Mouse (Mus musculus): Measurements from ENCODE around the gene Meaf6.

Gene Meaf6

DNA sequence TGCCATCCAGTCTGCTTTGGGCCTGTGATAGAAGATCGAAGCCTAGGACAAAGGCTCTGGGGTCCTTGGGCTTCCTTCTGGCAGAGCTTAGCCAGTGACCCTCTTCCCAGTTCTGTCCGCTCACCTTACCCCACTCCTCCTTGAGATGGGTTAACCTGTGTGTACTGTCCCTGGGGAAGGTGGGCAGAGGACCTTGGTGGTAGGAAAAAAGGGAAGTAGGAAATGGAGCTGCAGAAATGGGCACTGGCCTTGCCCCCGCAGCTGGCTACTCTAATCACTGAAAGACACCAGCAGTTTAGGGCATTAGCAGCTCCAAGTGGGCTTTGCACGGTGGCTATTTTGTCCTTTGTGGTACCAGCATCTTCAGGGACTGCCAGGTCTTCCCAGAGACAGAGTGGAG lies 30.1 kb downstream of the Meaf6 start:
- in situ Hi-C loops (cut with MboI, MseI): no loop called here

DNA sequence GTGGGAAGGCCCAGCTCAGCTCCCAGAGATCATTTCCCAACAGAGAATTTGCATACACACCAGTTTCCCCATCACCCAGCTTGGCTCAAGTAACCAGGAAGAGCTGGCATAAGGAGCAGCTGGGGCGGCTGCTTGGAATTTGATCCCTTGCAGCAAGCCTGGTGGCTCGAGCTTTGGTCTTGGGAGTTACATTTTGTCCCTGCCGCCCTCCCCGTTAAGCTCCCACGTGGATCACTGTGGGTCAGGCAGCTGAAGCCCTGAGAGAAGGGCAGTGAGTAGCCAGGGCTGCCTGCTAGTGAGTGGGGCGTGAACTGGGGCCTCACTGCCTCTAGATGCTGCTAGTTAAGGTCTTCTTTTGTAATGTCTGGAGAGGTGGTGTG lies 30.8 kb downstream of the Meaf6 start:
- in situ Hi-C loops (cut with MboI, MseI): no loop called here

DNA sequence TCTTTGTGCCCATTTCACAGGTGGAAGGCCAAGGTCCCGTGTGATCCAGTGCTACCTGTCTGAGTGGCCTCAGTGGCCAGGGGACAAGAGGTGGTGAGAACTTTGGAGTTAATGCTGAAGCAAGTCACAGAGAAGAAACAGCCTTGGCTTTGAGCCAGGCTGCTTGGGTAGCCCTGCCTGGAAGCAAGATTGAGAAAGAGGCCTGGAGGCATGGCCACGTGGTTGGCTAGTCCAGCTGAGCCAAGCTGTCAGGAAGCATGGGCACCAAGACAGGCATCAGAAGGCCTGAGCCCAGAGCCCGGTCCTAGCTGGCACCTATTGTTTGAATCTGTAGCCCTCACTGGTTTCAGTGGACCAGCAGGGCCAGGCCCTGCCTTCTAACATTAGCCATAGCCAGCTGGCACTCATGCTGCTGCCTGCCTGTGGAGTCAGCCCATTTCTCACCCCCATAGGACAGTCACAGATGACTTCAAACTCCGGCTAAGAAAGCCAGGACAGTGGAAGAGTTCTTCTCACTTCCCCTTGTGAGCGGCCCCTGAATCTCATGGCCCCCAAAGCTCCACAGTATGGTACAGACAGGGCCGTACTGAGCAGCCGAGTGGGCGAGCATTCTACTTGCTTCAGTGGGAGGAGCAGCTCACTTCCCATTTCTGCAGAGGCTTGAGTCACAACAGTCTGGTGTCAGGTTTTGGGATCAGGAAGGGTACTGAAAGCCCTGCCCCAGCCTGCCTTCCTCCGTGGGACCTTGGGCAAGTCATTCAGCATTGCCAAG lies 31.3 kb downstream of the Meaf6 start:
- in situ Hi-C loops (cut with MboI, MseI): no loop called here

DNA sequence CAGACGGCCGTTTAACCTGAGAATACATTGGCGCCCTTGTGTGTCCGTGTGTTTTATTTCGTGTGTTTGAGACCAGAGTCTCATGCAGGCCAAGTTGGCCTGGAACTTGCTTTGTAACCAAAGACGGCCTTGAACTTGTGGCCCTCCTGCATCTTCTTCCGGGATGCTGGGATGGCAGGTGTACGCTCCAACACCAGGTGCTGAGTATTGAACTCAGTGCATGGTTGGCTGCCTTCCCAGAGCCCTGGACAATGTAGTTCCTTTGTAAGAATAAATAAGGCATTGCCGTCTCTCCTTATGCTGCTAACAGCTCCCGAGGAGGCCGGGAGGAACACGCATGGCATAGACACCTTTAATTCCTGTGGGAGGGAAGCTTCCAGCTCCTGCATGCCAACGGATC lies 32.0 kb downstream of the Meaf6 start:
- in situ Hi-C loops (cut with MboI, MseI): no loop called here

DNA sequence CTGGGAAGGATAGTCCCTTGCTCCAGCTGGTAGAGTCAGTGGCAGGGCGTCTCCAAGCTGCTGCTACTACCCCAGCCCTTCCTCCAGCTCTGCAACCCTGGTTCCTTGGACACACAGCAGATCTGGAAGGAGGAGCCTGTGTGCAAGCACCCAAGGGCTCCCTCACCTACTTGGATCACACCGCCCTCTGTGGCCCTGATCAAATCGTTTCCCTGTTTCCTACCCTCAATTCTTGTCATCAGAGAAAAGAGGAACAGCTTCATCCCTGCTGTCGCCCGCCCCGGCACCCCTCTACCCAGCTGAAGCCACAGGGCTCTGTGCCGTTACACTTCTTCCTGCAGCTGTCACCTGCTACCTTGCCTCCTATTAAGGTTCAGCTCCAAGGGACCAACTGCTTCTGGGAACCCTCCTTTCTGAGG lies 33.0 kb downstream of the Meaf6 start:
- in situ Hi-C loops (cut with MboI, MseI): no loop called here

DNA sequence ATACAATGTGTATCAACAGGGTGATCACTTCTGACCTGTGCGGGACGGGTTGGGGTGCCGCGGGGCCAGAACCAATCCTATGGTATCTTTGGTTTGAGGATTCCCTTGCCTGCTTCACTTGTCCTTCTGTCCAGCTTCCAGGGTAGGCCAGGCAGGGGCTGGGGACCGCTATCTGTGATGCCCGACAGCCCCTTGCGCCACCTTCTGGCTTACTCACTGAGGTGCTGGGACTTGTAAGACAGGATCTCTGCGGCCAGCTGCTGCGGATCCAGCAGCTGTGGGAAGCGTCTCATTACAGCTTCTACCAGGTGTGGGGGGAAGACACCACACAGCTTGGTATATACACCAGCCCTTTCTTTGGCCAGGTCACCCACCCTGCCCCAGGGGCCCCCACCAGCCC lies 34.1 kb downstream of the Meaf6 start:
- in situ Hi-C loops (cut with MboI, MseI): no loop called here

DNA sequence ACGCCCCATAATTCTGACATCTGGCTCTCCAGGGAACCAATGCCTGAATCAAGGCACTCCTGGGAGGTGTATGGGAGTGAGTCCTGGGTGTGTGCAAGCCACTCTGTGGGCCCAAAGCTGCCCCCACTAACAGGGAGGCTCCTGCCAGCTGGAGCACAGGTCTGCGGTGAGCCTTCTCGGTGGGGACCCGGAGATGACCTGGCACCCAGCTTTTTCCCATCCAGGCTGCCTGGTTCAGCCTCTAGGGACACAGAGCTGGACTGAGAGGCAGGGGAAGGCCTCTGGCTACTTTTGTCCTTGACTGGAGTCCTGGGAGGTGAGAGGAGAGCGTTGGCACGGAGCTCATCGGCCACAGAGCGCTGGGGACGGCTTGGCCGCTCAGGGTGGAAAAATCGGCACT lies 34.8 kb downstream of the Meaf6 start:
- in situ Hi-C loops (cut with MboI, MseI): loop anchor here (5.0 kb wide), 2 partner anchors 52 to 412 kb away; partner anchors contain the start of genes Dnali1 and Snip1

DNA sequence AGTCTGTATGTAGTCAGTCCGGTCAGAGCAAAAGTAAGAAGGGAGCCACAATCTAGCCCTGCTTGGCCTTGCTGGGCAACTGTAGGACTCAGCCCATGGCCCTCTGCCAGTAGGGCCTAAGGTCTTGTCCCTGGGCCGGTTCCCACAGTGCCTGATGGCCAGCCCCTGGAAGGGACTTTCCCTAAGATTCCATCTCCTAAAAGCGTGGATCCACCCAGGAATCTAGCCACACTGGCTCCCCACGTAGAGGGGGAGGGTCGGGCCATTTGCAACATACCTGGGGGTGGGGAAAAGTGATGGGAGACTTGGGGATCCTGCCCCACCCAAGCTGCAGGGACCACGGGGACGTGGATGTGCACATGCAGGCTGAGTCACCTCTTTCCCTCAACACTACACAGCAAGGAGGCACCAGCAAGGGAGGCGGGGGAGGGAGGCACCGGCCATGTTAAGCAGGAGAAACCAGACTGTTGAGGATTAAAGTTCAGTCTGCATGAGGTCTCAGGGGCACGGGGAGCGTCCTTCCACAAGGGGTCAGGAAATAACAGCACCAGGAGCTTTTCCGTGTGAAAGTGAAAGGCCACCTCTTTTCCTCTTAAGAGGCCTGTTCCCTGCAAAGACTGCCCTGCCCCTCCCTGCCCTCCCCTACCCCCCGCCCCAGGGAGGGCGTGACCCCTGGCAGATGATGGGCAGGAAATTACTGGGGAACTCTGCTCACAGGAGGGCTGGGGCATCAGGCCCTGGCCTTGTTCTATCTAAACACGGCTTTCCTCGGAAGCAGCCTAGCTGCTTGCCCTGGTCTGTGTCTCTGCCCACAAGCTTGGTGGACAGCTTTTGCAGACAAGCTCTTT lies 37.7 kb downstream of the Meaf6 start:
- in situ Hi-C loops (cut with MboI, MseI): loop anchor here (5.0 kb wide), 2 partner anchors 55 to 415 kb away; partner anchors contain the start of genes Dnali1 and Snip1

DNA sequence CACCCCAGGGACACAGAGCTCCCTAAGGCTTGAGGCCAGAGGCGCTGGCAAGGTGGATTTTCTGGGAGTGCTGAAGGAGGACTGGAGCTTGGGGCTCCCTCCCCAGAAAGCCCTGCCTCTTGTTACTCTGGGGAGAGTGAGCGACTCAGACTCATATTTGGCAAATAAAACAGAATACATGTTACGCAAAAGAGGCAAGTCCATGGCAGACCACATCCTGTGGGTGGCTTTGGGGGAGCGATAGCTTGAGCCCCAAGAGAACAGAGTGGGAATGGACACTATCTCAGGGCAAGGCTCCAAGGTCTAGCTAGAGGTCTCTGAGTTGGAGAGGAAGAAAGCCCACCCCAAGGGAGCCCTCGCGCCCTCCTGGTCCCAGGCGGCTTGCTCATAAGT lies 38.3 kb downstream of the Meaf6 start:
- in situ Hi-C loops (cut with MboI, MseI): loop anchor here (5.0 kb wide), 2 partner anchors 56 to 416 kb away; partner anchors contain the start of genes Dnali1 and Snip1

DNA sequence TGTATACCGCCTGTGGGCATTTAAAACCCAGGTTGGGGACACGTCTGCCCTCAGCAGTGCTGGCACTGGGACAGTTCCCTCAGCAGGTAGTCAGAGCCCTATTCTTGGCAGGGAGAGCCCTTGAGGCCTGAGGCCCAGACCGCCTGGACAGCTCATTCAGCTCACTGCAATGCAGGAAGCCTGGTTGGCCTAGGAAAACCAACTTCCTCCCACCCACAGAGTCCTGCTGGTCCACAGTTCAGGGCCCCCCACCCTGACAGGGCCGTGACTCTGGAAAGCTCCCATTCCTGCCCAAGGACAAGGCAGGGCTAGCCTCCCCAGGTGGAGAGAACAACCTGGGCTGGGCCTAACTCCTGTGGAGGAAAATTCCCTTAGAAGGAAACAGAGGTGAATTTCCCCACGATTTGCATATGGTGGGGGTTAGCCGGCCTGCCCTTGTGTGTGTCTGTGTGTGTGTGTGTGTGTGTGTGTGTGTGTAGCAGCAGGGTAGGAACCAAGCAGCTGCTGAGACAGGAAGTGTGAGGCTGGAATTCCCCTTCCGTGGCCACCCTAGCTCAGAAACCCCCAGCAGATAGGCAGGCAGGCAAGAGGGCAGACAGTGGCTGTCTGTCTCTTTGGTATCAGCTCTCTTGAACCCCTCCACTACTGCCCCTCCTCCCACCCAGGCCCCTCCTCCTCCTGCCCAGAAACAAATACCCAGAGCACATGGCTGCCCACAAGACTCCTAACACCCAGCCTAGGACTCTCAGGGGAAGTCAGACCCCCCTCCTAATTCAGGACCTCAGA lies 39.7 kb downstream of the Meaf6 start:
- in situ Hi-C loops (cut with MboI, MseI): loop anchor here (5.0 kb wide), 2 partner anchors 57 to 417 kb away; partner anchors contain the start of genes Dnali1 and Snip1

DNA sequence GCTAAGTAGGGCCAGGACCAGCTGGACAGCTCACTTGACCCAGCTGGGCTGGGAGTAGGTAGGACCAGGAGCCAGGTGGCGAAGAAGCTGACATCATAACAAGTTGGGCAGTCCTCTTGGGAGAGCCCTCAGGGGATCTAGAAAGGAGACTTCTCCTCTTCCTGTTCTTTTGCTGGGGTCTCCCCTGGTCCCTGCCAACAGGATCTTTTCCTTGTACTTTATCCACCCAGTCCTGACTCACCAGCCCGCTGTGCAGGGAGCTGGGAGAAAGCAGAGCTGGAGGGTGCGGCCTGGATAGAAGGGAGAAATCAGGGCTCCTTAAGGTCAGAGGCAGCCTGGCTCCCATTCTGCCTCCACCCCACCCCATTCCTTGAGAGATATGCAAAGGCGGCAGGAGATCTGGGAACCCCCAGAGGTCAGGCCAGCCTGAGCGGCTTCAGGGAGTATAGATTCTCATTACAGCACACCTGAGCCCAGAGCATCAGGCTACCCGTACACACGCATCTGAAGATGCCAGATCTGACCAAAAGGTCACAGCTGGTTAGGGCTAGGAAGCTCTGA lies 40.5 kb downstream of the Meaf6 start:
- in situ Hi-C loops (cut with MboI, MseI): no loop called here

DNA sequence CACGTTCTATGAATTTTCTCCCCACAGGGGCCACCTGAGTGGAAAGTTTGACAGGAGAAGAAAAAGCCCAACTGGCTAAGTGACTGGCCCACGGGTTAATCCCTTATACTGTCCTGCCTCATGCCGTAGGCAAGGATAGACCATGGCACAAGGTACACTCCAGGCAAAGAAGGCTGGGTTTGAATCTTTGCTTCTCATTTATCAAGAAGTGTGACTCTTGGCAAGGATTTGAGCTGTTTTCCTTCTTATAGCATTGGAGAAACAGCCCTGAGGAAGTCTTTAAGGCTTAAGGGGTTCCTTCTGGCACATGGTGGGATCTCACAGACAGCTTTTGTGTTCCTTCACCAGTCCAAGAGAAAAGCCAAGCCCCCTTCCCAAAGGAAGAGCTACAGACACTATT lies 41.3 kb downstream of the Meaf6 start:
- in situ Hi-C loops (cut with MboI, MseI): no loop called here

DNA sequence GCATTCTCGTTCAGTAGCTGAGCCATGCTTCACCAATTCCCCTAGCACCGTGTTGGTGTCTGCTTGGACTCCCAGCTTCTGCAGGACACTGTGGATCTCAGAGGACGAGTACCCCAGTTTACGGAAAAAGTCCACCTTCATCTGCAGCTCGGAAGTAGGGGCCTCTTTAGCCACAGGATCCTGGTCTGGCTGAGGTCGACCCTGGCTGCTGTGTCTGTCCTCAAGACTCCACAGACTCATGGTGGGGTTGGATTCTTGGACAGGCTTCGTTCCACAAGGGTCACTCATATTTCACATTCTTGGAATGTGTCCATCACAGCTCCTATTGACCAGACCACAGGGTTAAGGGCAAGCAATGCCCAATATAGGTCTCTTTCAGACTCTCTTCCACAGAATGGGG lies 41.8 kb downstream of the Meaf6 start:
- in situ Hi-C loops (cut with MboI, MseI): no loop called here

DNA sequence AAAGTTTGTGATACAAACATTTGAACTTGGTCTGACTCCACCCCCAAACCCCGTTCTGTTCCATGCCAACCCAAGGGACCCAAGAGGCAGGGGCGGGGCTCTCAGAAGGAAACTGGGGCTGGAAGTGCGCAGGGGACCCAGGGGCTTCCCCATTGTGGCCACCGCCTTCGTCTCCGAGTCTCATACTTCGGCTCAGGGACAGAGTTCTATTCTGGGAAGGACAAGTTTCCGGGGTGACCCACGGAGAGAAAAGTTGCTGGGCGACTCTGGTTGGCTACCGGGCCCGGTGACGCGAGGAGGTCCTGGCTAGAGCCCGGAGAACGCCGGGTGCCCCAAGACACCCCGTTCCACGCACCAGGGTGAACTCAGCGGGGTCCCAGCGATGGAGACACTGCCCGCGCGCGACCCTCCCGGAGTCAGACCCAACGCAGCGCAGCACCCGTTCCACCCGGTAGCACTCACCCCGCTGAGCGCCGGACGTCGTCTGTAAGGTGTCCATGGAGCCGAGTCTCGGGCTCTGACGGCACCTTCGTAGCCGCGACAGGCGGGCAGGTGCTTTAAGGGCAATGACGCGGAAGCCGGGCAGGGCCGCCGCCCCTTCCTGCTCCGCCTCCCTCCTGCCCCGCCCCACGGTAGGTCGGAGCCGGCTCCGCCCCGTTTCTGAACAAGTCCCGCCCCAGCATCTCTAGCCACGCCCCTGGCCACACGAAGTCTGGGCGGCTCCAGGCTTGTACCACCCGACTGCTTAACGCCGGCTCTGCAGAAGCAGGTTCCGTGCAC lies 42.6 kb downstream of the Meaf6 start, which contains the start of gene Zc3h12a:
Gene Zc3h12a (minus strand): TSS at position 536 of the 780 bp plus-strand sequence.
- in situ Hi-C loops (cut with MboI, MseI): no loop called here

DNA sequence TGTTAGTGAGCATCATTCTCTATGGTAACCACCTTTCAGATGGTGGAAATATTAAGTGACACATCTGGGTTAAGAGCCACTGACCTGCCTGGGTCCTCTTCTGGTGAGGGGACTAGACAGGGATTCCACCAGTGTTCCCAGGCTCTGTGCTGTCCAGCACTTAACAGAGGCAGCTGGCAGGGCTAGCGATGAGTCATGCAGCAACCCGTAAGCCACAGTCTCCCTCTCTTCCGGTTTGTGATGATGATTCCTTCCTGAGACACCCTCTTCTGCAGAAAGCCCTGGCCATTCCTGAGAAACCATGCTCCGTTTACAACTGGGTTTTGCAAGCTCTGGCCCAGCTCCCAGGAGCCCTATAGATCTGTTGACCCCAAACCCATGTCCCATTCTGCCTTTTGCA lies 46.6 kb downstream of the Meaf6 start:
- in situ Hi-C loops (cut with MboI, MseI): no loop called here

DNA sequence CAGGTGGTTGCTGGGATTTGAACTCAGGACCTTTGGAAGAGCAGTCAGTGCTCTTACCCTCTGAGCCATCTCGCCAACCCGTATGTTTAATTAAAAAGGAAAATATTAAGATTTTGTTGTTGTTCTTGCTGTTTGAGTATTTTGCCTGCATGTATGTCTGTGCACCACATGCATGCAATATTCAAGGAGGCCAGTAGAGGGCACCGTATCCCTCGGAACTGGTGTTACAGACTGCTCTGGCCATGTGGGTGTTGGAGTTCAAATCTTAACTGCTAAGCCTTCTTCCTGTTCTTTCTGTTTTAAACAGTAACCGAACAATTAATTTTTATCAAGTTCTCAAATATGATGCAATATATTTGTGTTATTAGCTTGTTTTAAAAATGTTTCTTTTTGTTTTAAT lies 47.5 kb downstream of the Meaf6 start:
- in situ Hi-C loops (cut with MboI, MseI): no loop called here

DNA sequence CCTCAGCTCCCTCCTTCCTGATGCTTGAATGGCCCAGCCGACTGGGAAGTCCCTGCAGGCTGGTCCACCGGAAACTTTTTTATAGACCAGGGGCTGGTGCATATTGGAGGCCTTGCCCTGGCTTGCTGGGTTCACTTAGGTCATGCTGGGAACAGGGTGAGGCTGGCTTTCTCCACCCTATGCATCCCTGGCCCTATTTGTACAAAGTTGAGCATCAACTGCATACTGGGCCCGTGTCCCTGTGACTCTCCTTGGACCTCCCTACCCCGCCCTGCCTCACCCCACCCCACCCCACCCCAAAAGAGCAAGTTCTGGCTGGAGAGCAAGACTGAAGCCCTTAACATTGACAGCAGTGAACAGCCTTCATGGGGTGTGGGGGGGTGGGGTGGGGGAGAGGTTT lies 49.3 kb downstream of the Meaf6 start:
- in situ Hi-C loops (cut with MboI, MseI): no loop called here

DNA sequence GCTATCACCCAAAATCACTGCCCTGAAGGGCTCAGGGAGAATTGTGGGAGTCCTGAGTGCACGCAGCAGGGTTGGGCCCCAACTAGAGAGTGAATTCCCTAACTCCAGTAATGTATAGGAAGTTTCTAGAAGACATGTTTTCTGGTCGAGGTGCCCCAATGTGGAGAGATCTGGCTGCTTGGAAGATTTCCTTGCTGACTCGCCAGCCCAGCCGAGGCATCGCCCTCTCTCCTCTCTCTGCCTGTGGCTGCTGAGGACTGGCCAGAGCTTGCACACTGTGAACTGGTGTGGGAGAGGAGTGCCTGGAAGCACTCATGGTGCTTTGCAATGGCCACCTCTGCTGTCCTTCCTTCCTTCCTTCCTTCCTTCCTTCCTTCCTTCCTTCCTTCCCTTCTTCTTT lies 49.7 kb downstream of the Meaf6 start:
- in situ Hi-C loops (cut with MboI, MseI): no loop called here

DNA sequence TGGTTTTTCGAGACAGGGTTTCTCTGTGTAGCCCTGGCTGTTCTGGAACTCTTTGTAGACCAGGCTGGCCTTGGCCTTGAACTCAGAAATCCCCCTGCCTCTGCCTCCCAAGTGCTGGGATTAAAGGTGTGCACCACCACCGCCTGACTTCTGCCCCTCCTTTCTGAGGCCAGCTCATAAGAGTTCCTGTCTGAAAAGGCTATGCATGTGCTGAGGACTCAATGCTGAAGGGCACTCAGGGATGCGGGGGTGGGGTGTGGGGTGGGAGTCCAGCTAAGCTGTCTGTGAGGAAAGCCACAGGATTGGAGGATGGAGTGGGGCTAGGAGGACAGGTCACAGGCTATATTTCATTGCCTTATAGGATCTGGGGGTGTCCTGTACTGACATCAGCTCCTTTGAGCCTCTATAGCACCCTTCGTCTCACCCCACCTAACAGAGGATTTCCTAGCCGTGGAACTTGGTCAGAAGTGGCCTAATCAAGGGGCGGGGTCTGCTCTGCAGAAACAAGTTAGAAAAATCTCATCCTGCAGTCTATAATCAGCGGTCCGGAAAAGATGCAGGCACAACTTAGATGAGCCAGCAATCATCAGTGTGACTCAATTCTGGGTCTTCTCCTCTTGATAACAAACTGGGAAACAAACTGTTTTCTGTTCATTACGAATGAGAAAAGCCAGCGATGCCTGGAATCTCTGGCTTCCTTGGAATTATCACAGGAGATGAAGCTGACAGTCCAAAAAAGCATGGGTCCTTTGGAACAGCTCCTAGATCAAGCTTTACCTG lies 50.3 kb downstream of the Meaf6 start:
- in situ Hi-C loops (cut with MboI, MseI): no loop called here

DNA sequence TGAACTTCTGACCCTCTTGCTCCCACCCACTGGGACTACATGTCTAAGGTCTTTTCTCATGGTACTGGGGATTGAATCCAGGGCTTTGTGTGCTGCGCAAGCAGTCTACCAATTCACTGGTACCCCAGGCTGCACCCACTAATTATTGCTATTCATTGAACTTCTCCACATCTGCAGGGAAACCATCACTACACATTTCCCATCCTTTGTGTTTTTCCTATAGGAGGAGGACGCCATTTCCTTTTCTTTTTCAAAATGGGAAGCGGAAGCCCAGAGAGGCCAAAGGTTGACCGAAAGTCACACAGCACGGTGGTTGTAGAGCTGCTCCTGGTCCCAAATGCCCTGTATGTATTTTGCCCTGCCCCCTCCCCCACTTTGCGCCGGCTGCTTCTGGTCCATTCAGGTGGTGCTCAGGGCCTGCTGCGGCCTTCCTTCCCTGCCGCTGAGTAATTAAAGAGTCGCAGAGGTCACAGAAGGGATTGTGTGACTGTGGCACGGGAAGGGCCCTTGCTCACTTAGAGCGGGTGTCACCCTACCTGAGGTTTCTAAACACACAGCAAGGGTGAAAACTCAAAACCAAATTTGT lies 51.5 kb downstream of the Meaf6 start:
- in situ Hi-C loops (cut with MboI, MseI): no loop called here

Measured in regulatory T cell (primary cell).